Mouse (Mus musculus) MEL (cell line): ENCODE measurements around the gene Kcmf1. TPM values are rescaled to one million over a fixed set of nuclear protein-coding genes. Genes with fewer than 3 reads are reported as not detected.
A peak's percentile ranks its signal among the peaks of the same experiment; 100 is the strongest.

Experiments
- DNase-seq: peaks from one replicate; pipeline ENCODE4 v3.0.0; 2011; ENCODE audit warnings: low read depth, low spot score
- H3K27ac ChIP-seq: 2 replicates; pipeline ENCODE4 v1.5.1; 2012; ENCODE audit warnings: low read depth, mild to moderate bottlenecking, control low read depth, low read length, moderate library complexity; ENCODE audit not compliant: control insufficient read depth
- H3K27me3 ChIP-seq, 2 experiments: fragments of 150-350 bp in 1 of 2; sonication (generic) in 1 of 2; 2 replicates each; pipeline ENCODE4 v1.6.1; 2012; ENCODE audit warnings: low read length in 2 of 2, mild to moderate bottlenecking in 2 of 2, improper control_type of control experiment in 1 of 2, moderate library complexity in 1 of 2; ENCODE audit not compliant: insufficient read depth in 2 of 2, control insufficient read depth in 1 of 2
- H3K36me3 ChIP-seq, 2 experiments: 2 replicates each; pipeline ENCODE4 v1.6.1; 2012 to 2014; ENCODE audit warnings: low read length in 2 of 2, improper control_type of control experiment in 1 of 2, inconsistent platforms in 1 of 2, mild to moderate bottlenecking in 1 of 2; ENCODE audit not compliant: insufficient read depth in 2 of 2, control insufficient read depth in 1 of 2
- H3K4me1 ChIP-seq, 2 experiments: fragments of 150-350 bp in 1 of 2; sonication (generic) in 1 of 2; 2 replicates each; pipeline ENCODE4 v1.6.1; 2012; ENCODE audit warnings: low read length in 2 of 2, improper control_type of control experiment in 1 of 2, mild to moderate bottlenecking in 1 of 2; ENCODE audit not compliant: insufficient read depth in 2 of 2, control insufficient read depth in 1 of 2
- H3K4me3 ChIP-seq, 2 experiments: fragments of 150-350 bp in 1 of 2; sonication (generic) in 1 of 2; 2 replicates each; pipeline ENCODE4 v1.5.1; 2012; ENCODE audit warnings: low read depth in 2 of 2, low read length in 2 of 2, mild to moderate bottlenecking in 2 of 2, moderate library complexity in 2 of 2, control low read depth in 1 of 2, improper control_type of control experiment in 1 of 2; ENCODE audit not compliant: control insufficient read depth in 1 of 2, insufficient read depth in 1 of 2
- H3K79me2 ChIP-seq: 2 replicates; pipeline ENCODE4 v1.6.1; 2012; ENCODE audit warnings: mild to moderate bottlenecking, low read length, moderate library complexity; ENCODE audit not compliant: control insufficient read depth, poor library complexity, insufficient read depth
- H3K9ac ChIP-seq: 2 replicates; pipeline ENCODE4 v1.6.1; 2012; ENCODE audit warnings: low read depth, mild to moderate bottlenecking, control low read depth, low read length, moderate library complexity; ENCODE audit not compliant: control insufficient read depth, poor library complexity, severe bottlenecking
- H3K9me3 ChIP-seq: fragments of 150-350 bp; sonication (generic); replicated peaks from 2 replicates; pipeline ENCODE4 v1.6.1; 2012; ENCODE audit warnings: mild to moderate bottlenecking, low read length, improper control_type of control experiment, moderate library complexity; ENCODE audit not compliant: insufficient read depth
- CTCF ChIP-seq, 3 experiments: IDR thresholded peaks in 2 of 3; conservative IDR thresholded peaks in 1 of 3; 2 replicates each; pipeline ENCODE4 v1.5.1; 2011 to 2012; ENCODE audit warnings: low read length in 3 of 3, low read depth in 2 of 3, mild to moderate bottlenecking in 2 of 3, improper control_type of control experiment in 1 of 3, inconsistent platforms in 1 of 3, mixed read lengths in 1 of 3, moderate library complexity in 1 of 3; ENCODE audit not compliant: control insufficient read depth in 1 of 3, insufficient read depth in 1 of 3, poor library complexity in 1 of 3, severe bottlenecking in 1 of 3
- E2F4 ChIP-seq: IDR thresholded peaks from 2 replicates; pipeline ENCODE4 v1.6.1; 2011; ENCODE audit warnings: low read depth, low read length, improper control_type of control experiment, borderline replicate concordance
- ELF1 ChIP-seq: IDR thresholded peaks from 2 replicates; pipeline ENCODE4 v1.6.1; 2014; ENCODE audit warnings: low read depth, mild to moderate bottlenecking, inconsistent platforms, low read length, improper control_type of control experiment, moderate library complexity
- EP300 ChIP-seq, 2 experiments: IDR thresholded peaks; 2 replicates each; pipeline ENCODE4 v1.6.1; 2011; ENCODE audit warnings: improper control_type of control experiment in 2 of 2, low read length in 2 of 2, low read depth in 1 of 2, mild to moderate bottlenecking in 1 of 2
- ETS1 ChIP-seq: IDR thresholded peaks from 2 replicates; pipeline ENCODE4 v1.6.1; 2012; ENCODE audit warnings: low read depth, mild to moderate bottlenecking, inconsistent platforms, low read length, improper control_type of control experiment, moderate library complexity
- GABPA ChIP-seq: IDR thresholded peaks from 2 replicates; pipeline ENCODE4 v1.6.1; 2012; ENCODE audit warnings: low read depth, mild to moderate bottlenecking, inconsistent platforms, low read length, improper control_type of control experiment, moderate library complexity
- GATA1 ChIP-seq: IDR thresholded peaks from 2 replicates; pipeline ENCODE4 v1.6.1; 2011; ENCODE audit warnings: low read depth, low read length, improper control_type of control experiment
- MAFK ChIP-seq: IDR thresholded peaks from 2 replicates; pipeline ENCODE4 v1.6.1; 2011; ENCODE audit warnings: low read depth, mild to moderate bottlenecking, low read length, improper control_type of control experiment, borderline replicate concordance
- MAX ChIP-seq: IDR thresholded peaks from 2 replicates; pipeline ENCODE4 v1.6.1; 2011; ENCODE audit warnings: low read length, improper control_type of control experiment
- MAZ ChIP-seq: IDR thresholded peaks from 2 replicates; pipeline ENCODE4 v1.6.1; 2012; ENCODE audit warnings: low read depth, mild to moderate bottlenecking, inconsistent platforms, low read length, improper control_type of control experiment
- MYB ChIP-seq: IDR thresholded peaks from 2 replicates; pipeline ENCODE4 v1.6.1; 2011; ENCODE audit warnings: mild to moderate bottlenecking, low read depth, low read length, improper control_type of control experiment
- MYC ChIP-seq: IDR thresholded peaks from 2 replicates; pipeline ENCODE4 v1.6.1; 2011; ENCODE audit warnings: low read depth, mild to moderate bottlenecking, low read length, improper control_type of control experiment, moderate library complexity
- NELFE ChIP-seq: IDR thresholded peaks from 2 replicates; pipeline ENCODE4 v1.6.1; 2011; ENCODE audit warnings: low read depth, low read length, improper control_type of control experiment
- NRF1 ChIP-seq: IDR thresholded peaks from 2 replicates; pipeline ENCODE4 v1.6.1; 2014; ENCODE audit warnings: low read depth, mild to moderate bottlenecking, inconsistent platforms, low read length, improper control_type of control experiment, moderate library complexity; ENCODE audit not compliant: poor library complexity, insufficient read depth, severe bottlenecking
- POLR2A ChIP-seq, 2 experiments: IDR thresholded peaks; 2 replicates each; pipeline ENCODE4 v1.6.1; 2011 to 2012; ENCODE audit warnings: low read length in 2 of 2, mild to moderate bottlenecking in 2 of 2, control low read depth in 1 of 2, improper control_type of control experiment in 1 of 2, low read depth in 1 of 2, moderate library complexity in 1 of 2; ENCODE audit not compliant: control insufficient read depth in 1 of 2, insufficient read depth in 1 of 2, poor library complexity in 1 of 2
- POLR2AphosphoS2 ChIP-seq: IDR thresholded peaks from 2 replicates; pipeline ENCODE4 v1.6.1; 2011; ENCODE audit warnings: low read length, improper control_type of control experiment
- RAD21 ChIP-seq: IDR thresholded peaks from 2 replicates; pipeline ENCODE4 v1.6.1; 2011; ENCODE audit warnings: mild to moderate bottlenecking, low read depth, low read length, improper control_type of control experiment
- RCOR1 ChIP-seq: IDR thresholded peaks from 2 replicates; pipeline ENCODE4 v1.6.1; 2012; ENCODE audit warnings: low read depth, mild to moderate bottlenecking, inconsistent platforms, low read length, improper control_type of control experiment
- SMC3 ChIP-seq: IDR thresholded peaks from 2 replicates; pipeline ENCODE4 v1.6.1; 2011; ENCODE audit warnings: low read depth, low read length, improper control_type of control experiment
- TBP ChIP-seq: IDR thresholded peaks from 2 replicates; pipeline ENCODE4 v1.8.0; 2011; ENCODE audit warnings: low read depth, low read length, improper control_type of control experiment
- USF1 ChIP-seq: IDR thresholded peaks from 2 replicates; pipeline ENCODE4 v1.6.1; 2014; ENCODE audit warnings: low read depth, mild to moderate bottlenecking, inconsistent platforms, low read length, improper control_type of control experiment, moderate library complexity
- USF2 ChIP-seq, 2 experiments: IDR thresholded peaks; 2 replicates each; pipeline ENCODE4 v1.6.1; 2011 to 2012; ENCODE audit warnings: improper control_type of control experiment in 2 of 2, low read length in 2 of 2, borderline replicate concordance in 1 of 2, inconsistent platforms in 1 of 2, low read depth in 1 of 2, mild to moderate bottlenecking in 1 of 2; ENCODE audit not compliant: insufficient read depth in 1 of 2
- ZC3H11A ChIP-seq: IDR thresholded peaks from 2 replicates; pipeline ENCODE4 v1.6.1; 2012; ENCODE audit warnings: low read depth, mild to moderate bottlenecking, inconsistent platforms, low read length, improper control_type of control experiment
- ZMIZ1 ChIP-seq: IDR thresholded peaks from 2 replicates; pipeline ENCODE4 v1.6.1; 2012; ENCODE audit warnings: low read depth, mild to moderate bottlenecking, inconsistent platforms, low read length, improper control_type of control experiment, moderate library complexity
- polyA plus RNA-seq, 2 experiments: library from polyadenylated mRNA; stranded (reverse) in 1 of 2; unstranded in 1 of 2; fragments of >175 nt in 1 of 2; fragments of >200 nt in 1 of 2; gene quantifications; 2 replicates each; pipeline versions ENCODE4 v1.2.1 to v1.2.4; 2012; ENCODE audit warnings: low replicate concordance in 2 of 2, low read depth in 1 of 2; ENCODE audit not compliant: insufficient read length in 2 of 2, insufficient read depth in 1 of 2, missing spikeins in 1 of 2
- total RNA-seq: library from RNA; depleted of rRNA; stranded (reverse); fragments of 300-350 nt; gene quantifications from 2 replicates; pipeline ENCODE4 v1.2.3, GENCODE M21; 2012

Kcmf1 gene
- total and polyA plus RNA-seq, 3 experiments, result 77.0 to 195 (median 133) TPM

DNA sequence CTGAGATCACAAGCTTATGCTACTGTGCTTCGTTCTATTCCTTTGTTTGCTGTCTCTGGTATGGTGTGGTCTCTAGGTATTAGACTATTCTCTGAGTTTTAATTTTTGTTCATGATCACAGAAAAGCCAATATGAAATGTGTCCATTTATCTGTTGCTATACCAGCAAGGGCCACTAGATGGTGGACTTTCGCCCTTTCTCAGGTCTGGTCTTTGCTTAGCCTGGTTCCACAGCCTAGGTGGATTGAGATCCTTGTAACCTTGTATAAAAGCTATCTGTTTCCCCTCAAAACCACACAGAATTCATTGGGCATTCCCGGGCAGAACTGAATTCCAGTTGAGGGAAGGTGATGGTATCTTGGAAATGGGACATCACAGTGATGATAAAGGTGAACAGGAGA, 40.7 kb upstream of the Kcmf1 start:
- H3K9ac ChIP-seq, result no peak overlapping the region
- no peaks in the 10 kb centered on the region for H3K79me2 ChIP-seq
- no peak overlapping the region for H3K4me3 ChIP-seq
- peak; percentile 58 for DNase-seq
- no peaks in the 10 kb centered on the region for H3K9me3 ChIP-seq
- no peak for TF ChIP-seq ZMIZ1
- TF ChIP-seq NELFE, result no peak
- TF ChIP-seq MYB, result no peak
- peak; percentile 90 for TF ChIP-seq SMC3
- TF ChIP-seq TBP, result no peak
- no peak for TF ChIP-seq E2F4
- TF ChIP-seq CTCF (IDR thresholded peaks at IDR 0.05 in 2 of 3, conservative IDR thresholded peaks at IDR 0.05 in 1 of 3; ENCODE audit: control insufficient read depth in 1 of 3, insufficient read depth in 1 of 3, low read depth in 2 of 3, low read length in 3 of 3, poor library complexity in 1 of 3, severe bottlenecking in 1 of 3), result peak; percentile 68 to 91 (median 85)
- no peak for TF ChIP-seq POLR2A (IDR thresholded peaks at IDR 0.05; ENCODE audit: control insufficient read depth in 1 of 2, insufficient read depth in 1 of 2, low read depth in 1 of 2, low read length in 2 of 2, poor library complexity in 1 of 2)
- no peak for TF ChIP-seq RCOR1
- TF ChIP-seq MAFK, result no peak
- no peak for TF ChIP-seq GATA1
- no peak for TF ChIP-seq USF2 (IDR thresholded peaks at IDR 0.05; ENCODE audit: borderline replicate concordance in 1 of 2, insufficient read depth in 1 of 2, low read depth in 1 of 2, low read length in 2 of 2)
- no peak for TF ChIP-seq POLR2AphosphoS2
- no peak for TF ChIP-seq MYC
- TF ChIP-seq ELF1, result no peak
- TF ChIP-seq RAD21, result peak; percentile 82
- no peak for TF ChIP-seq NRF1
- TF ChIP-seq USF1, result no peak
- TF ChIP-seq MAX, result no peak
- TF ChIP-seq ETS1, result no peak
- TF ChIP-seq GABPA, result no peak
- peak; percentile 70 for TF ChIP-seq ZC3H11A
- H3K27ac ChIP-seq, result no peak overlapping the region
- H3K36me3 ChIP-seq, result no peaks in the 10 kb centered on the region
- no peaks in the 10 kb centered on the region for H3K4me1 ChIP-seq
- no peaks in the 10 kb centered on the region for H3K27me3 ChIP-seq

DNA sequence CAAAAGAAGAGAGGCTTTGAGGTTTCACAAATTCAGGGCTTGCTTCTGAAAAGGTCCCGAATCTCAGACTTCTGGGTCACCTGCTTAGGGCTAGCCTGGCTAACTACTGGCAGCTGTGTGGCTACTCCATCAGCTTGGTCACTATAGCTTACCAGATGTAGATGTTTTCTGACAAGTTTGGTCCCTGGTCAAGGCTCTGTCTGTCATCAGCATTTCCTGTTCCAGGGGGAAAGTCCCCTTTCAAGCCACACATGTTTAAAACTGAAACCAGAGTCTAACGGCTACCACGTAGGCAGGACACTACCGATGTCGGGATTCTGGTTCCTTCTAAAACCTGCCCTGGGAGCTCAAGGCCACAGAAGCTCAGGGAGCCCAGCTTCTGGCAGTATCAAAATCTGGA, 38.1 kb upstream of the Kcmf1 start:
- TF ChIP-seq EP300 (IDR thresholded peaks at IDR 0.05; ENCODE audit: low read depth in 1 of 2, low read length in 2 of 2), result no peak
- TF ChIP-seq GATA1, result no peak
- TF ChIP-seq ZC3H11A, result no peak
- TF ChIP-seq MAFK, result no peak
- no peak for TF ChIP-seq MAZ
- TF ChIP-seq, all 39 proteins: peak for 0
- Histone ChIP-seq H3K4me1 (no peaks in the 10 kb centered on the region), H3K9ac (no peak overlapping the region), H3K27me3 (no peaks in the 10 kb centered on the region), H3K79me2 (no peaks in the 10 kb centered on the region), H3K9me3 (no peaks in the 10 kb centered on the region), H3K36me3 (no peaks in the 10 kb centered on the region), H3K4me3 (no peak overlapping the region), H3K27ac (no peak overlapping the region)
- DNase-seq, result no peak
